Mouse (Mus musculus) spleen, adult 2 months (tissue): ENCODE measurements around the gene Trim30a. TPM values are rescaled to one million over a fixed set of nuclear protein-coding genes. Genes with fewer than 3 reads are reported as not detected.
A peak's percentile ranks its signal among the peaks of the same experiment; 100 is the strongest.
"Not testable (repeated sequence)": the region's sequence is repeated elsewhere in the genome, so short reads cannot be mapped to it uniquely, and the experiment has no call there.

Experiments used
- DNase-seq, 2 experiments: peaks; one replicate each; pipeline versions ENCODE4 v3.0.0 to v3.0.0-alpha.2; 2012 to 2021; ENCODE audit warnings: low spot score in 2 of 2, low read depth in 1 of 2
- H3K27ac ChIP-seq: fragments of 200-500 bp; 2 replicates; pipeline ENCODE4 v1.5.1; 2012; ENCODE audit warnings: low read length, inconsistent platforms; ENCODE audit not compliant: insufficient read depth
- H3K27me3 ChIP-seq: fragments of 200-500 bp; 2 replicates; pipeline ENCODE4 v1.6.1; 2012; ENCODE audit warnings: mild to moderate bottlenecking, moderate library complexity, low read length, inconsistent platforms; ENCODE audit not compliant: control insufficient read depth, insufficient read depth
- H3K36me3 ChIP-seq: fragments of 200-500 bp; 2 replicates; pipeline ENCODE4 v1.6.1; 2012; ENCODE audit warnings: mild to moderate bottlenecking, low read length, inconsistent platforms; ENCODE audit not compliant: control insufficient read depth, insufficient read depth
- H3K4me1 ChIP-seq: fragments of 200-500 bp; 2 replicates; pipeline ENCODE4 v1.6.1; 2011; ENCODE audit warnings: inconsistent platforms; ENCODE audit not compliant: control insufficient read depth, insufficient read depth, insufficient read length
- H3K4me3 ChIP-seq: fragments of 200-500 bp; 2 replicates; pipeline ENCODE4 v1.5.1; 2011; ENCODE audit warnings: mild to moderate bottlenecking, inconsistent platforms; ENCODE audit not compliant: insufficient read depth, insufficient read length; ENCODE audit errors: extremely low read depth
- CTCF ChIP-seq: fragments of 200-500 bp; IDR thresholded peaks from 2 replicates; pipeline ENCODE4 v1.5.1; 2011; ENCODE audit warnings: mild to moderate bottlenecking, inconsistent platforms; ENCODE audit not compliant: insufficient read depth, insufficient read length, insufficient replicate concordance; ENCODE audit errors: extremely low read depth
- POLR2A ChIP-seq: fragments of 200-500 bp; IDR thresholded peaks from 2 replicates; pipeline ENCODE4 v1.6.1; 2011; ENCODE audit warnings: low read depth, low read length, inconsistent platforms
- WGBS: fragments of 180-500 bp; shearing (Covaris S2); methylation state at CpG from one replicate; pipeline ENCODE4 v1.1.7; 2018; 5-methylcytosine and 5-hydroxymethylcytosine counted together
- polyA plus RNA-seq: library from polyadenylated mRNA; depleted of rRNA; stranded (reverse); fragments of >200 nt; gene quantifications from 2 replicates; pipeline ENCODE4 v1.2.3, GENCODE M21; 2012; rRNA removed

The Trim30a gene
- polyA plus RNA-seq: 8.1 and 8.8 TPM in 2 replicates

DNA sequence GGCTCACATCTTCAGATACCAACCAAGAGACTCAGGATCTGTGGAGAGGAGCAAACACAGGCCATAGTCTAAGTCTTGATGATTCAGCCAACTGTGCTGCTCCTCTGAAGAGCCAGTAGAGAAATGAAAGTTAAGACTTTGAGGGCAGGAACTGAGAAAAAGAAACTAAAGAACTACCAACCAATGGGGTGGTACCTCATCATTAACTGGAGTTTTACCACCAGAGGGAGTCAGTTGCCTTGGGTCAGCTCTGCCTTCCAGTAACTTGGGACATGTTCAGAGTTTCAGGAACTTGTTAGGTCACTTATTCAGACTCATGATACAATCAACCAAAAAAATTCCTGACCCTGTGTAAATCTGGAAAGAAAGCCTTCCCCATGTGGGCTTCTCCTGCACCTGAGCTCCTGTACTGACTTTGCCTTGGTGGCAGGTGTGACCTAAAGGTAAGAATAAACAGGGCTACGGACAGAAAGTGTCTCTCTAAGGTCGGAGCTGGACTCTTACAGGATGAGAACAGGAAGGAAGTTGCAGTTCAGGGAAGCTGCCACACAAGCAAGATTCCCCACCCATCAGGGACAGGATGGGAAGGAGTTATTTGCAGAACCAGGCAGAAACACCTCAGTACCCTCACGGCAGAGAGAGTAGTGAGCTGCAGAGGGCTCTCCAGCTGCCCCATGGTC lies at the start of gene Trim30a:
Gene Trim30a (minus strand): TSS at position 129 of the 680 bp plus-strand sequence.
- DNase-seq: peak; percentile 41 to 61
- peak within 1 kb of the TSS; percentile 72 for H3K27ac ChIP-seq
- 10% methylated on average over 3 of the region's 3 CpGs for WGBS

DNA sequence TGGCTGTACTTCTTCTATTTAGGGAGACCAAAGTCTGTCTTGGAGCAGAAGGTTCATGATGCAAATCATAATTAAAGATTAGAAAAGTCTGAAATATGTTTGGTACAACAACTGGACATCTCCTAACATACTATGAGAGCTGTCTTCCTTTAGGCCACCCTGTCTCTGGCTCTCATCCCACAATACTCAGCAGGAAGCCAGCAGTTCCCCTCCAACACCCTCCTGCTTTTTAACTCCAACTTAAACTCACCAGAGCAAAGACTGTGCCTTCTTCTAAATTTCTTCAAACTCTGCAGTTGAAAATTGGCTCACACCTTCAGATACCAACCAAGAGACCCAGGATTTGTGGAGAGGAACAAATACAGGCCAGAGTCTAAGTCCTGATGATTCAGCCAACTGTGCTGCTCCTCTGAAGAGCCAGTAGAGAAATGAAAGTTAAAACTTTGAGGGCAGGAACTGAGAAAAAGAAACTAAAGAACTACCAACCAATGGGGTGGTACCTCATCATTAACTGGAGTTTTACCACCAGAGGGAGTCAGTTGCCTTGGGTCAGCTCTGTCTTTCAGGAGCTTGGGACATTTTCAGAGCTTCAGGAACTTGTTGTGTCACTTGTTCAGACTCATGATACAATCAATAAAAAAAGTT lies 42.5 kb upstream of the Trim30a start, which contains the start of gene Trim30d:
Gene Trim30d (minus strand): TSS at position 429 of the 645 bp plus-strand sequence.
- H3K27me3 ChIP-seq, H3K36me3 ChIP-seq, H3K4me1 ChIP-seq: not testable (repeated sequence)
- Histone ChIP-seq H3K27ac (peak within 1 kb of the TSS; percentile 66; the same call in 1 of the 2 replicates), H3K4me3 (peak within 1 kb of the TSS; percentile 59)
- DNase-seq: peak in 1 of 2 experiments; percentile 31

More for the DNA sequence above, at the start of gene Trim30a:
- peaks cover 3% of the 10 kb centered on the region for H3K4me1 ChIP-seq
- TF ChIP-seq CTCF (peak; percentile 18; the same call in 1 of the 2 replicates), POLR2A (no peak)
- no peaks in the 10 kb centered on the region; the same call in 1 of the 2 replicates for H3K36me3 ChIP-seq
- peak within 1 kb of the TSS; percentile 62 for H3K4me3 ChIP-seq
- H3K27me3 ChIP-seq: no peaks in the 10 kb centered on the region

DNA sequence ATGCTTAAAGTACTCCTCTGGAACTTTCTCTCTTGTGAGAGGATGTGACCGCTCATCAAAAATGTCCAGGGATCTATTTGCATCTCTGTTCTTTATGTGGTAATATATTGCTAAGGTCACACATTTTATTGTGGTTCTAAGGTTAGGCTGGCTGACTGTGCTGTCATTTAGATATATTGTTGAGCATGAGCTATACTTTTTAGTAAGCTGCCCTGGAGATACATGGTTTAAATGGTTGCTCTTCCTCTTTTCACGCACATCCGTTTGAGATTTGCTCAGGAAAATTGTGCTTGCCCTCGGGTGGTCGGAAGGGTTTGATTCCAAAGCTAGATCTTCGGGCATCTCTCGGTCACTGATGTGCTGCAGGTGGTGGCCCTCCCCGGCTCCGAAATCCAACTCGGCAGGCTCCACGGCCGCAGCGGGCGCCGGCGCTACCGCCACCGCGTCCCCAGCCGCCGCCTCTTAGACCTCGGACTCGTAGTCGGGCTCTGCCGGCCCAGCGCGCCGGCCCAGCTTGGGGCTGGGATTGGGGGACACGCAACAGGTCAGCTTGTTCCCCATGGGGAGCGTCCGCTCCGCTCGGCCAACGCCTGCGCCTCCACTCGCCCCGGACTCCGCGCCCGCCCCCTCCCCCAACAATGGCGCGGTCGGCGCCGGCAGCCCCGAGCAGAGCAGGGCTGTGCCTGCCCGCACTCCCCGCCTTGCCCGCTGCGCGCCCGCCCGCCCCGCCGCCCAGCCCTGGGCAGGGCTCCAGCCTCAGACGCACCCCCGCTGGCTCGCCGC lies 36.8 kb upstream of the Trim30a start:
- DNase-seq: no peak
- no peaks in the 10 kb centered on the region for H3K36me3 ChIP-seq
- peak overlapping the region; percentile 46; the same call in 1 of the 2 replicates for H3K27ac ChIP-seq
- H3K27me3 ChIP-seq: no peaks in the 10 kb centered on the region
- 33% methylated on average over 59 of the region's 59 CpGs for WGBS
- H3K4me1 ChIP-seq: peaks cover 1% of the 10 kb centered on the region; the same call in 1 of the 2 replicates
- no peak for TF ChIP-seq CTCF
- TF ChIP-seq POLR2A: no peak
- H3K4me3 ChIP-seq: peak overlapping the region; percentile 51; the same call in 1 of the 2 replicates

DNA sequence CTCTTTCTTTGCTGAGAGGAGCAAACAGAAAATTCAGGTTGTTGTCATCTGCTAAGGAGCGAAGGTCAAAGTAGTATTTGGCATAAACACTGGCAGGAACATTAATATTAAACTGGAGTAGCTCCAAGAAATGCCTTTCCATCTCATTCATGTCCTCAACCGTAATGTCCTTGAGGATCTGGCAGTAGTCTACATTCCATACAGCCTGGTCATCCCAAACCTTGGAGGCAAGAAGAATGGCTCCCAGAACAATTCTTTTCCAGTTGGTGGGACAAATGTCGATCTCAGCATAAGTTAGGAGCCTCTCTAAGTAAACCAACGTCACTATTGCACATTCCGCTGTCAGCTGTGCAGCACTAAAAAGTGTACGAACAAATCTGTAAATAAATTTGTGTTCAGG lies 36.2 kb upstream of the Trim30a start:
- 89% methylated on average over 6 of the region's 6 CpGs for WGBS

DNA sequence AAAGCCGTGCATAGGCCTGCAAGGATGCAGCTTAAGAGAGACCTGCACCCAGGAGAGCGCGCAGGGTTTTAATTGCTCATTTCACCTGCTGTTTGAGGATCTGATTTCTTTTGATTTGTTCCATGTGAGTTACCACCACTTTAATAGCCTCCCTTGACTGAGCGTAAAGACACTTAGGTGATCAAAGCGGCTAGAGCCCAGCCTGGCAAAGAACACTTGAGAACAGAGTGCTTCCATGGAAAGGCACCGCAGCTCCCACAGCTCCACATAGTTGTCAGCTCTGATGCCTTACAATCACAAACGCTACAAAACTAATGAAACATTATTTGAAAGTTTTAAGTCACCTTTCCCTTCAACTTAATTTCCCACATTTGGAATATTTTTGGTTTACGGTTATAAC lies 34.5 kb upstream of the Trim30a start:
- H3K36me3 ChIP-seq, H3K27ac ChIP-seq, DNase-seq, H3K4me1 ChIP-seq, H3K4me3 ChIP-seq, H3K27me3 ChIP-seq: not testable (repeated sequence)
- WGBS: 94% methylated on average over 7 of the region's 8 CpGs

More for the DNA sequence above, 36.2 kb upstream of the Trim30a start:
- DNase-seq, H3K4me3 ChIP-seq, H3K36me3 ChIP-seq, H3K27ac ChIP-seq, H3K27me3 ChIP-seq, H3K4me1 ChIP-seq: not testable (repeated sequence)

DNA sequence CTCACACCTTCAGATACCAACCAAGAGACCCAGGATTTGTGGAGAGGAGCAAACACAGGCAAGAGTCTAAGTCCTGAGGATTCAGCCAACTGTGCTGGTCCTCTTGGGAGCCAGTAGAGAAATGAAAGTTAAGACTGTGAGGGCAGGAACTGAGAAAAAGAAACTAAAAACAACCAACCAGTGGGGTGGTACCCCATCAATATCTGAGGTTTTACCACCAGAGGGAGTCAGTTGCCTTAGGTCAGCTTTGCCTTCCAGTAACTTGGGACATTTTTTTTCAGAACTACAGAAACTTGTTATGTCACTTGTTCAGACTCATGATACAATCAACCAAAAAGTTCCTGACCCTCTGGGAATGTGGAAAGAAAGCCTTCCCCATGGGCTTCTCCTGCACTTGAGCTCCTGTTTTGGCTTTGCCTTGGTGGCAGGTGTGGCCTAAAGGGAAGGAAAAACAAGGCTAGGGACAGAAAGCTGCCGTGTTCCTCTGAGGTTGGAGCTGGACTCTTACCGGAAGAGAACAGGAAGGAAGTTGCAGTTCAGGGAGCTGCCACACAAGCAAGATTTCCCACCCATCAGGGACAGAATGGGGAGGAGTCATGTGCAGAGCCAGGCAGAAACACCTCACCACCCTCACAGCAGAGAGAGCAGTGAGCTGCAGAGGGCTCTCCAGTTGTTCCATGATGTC lies 18.9 kb downstream of the Trim30a start:
- H3K36me3 ChIP-seq: no peaks in the 10 kb centered on the region; the same call in none of the 2 replicates
- peaks cover 14% of the 10 kb centered on the region; the same call in 1 of the 2 replicates for H3K4me1 ChIP-seq
- H3K27me3 ChIP-seq: no peaks in the 10 kb centered on the region
- H3K4me3 ChIP-seq: peak overlapping the region; percentile 57
- DNase-seq: peak; percentile 48 to 78
- H3K27ac ChIP-seq: peak overlapping the region; percentile 96
- TF ChIP-seq CTCF: no peak
- TF ChIP-seq POLR2A: peak; percentile 32; the same call in 1 of the 2 replicates
- 3% methylated on average over 2 of the region's 2 CpGs for WGBS
